Mouse (Mus musculus): ENCODE results near the gene Zfp617. TPM values are rescaled to one million over a fixed set of nuclear protein-coding genes. Genes with fewer than 3 reads are reported as not detected.
"Not testable (repeated sequence)": the region's sequence is repeated elsewhere in the genome, so short reads cannot be mapped to it uniquely, and the experiment has no call there.

Zfp617 gene
- polyA plus RNA-seq, 1 experiment from 2014 or later, result 37.8 TPM

DNA sequence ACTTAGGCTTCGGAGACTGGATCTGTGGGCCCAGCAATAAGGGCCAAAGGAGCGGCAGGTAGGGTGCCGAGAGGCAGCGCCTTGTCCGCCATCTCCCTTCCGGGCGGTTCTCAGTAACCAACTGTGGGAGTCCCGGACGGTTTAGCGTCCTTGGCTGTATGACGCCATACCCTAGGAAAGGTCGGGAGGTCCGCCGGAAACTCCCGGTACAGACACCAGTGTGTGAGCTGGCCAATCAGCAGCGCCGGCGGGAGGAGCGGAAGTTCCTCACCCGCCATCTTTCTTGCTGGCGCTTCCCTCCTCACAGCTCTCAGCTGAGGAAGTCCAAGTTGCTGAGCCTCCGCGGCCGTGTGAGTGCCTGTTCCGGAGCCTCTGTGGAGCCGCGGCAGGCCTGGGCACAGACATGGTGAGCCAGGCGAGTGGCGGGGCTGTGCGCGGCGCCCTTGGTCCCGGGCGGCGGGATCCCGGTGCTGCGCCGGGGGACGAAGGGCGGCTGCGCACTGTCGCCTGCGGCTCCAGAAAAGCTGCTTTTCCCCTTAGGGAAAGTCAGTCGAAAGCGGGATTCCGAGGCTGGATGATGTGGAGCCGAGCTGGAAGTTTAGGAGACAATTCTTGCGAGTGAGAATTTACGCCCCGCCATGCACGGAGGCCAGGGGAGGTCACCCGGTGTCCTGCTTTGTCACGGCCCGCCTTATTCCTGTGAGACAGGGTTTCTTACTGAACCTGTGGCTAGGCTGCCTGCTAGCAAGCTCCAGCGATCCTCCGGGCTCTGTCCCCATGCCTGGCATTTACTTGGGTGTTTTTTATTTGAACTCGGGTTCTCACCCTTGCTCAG lies 14.3 kb downstream of the Zfp617 start:
- Histone ChIP-seq H3K27ac (peak overlapping the region; percentile 96), H3K9ac (peak overlapping the region; percentile 90), H3K36me3 (replicated peaks; ENCODE audit: control insufficient read depth, insufficient read depth) (peaks cover 8% of the 10 kb centered on the region; the same call in 1 of the 2 replicates), H3K9me3 (ENCODE audit: control insufficient read depth, low read length) (no peaks in the 10 kb centered on the region), H3K4me1 (replicated peaks; ENCODE audit: control insufficient read depth, insufficient read depth, low read length) (peaks cover 11% of the 10 kb centered on the region), H3K27me3 (ENCODE audit: control insufficient read depth, insufficient read depth, low read length) (no peaks in the 10 kb centered on the region), H3K4me3 (replicated peaks; ENCODE audit: low read length) (peak overlapping the region; percentile 61), H3K4me2 (replicated peaks) (peak overlapping the region; percentile 81)
- ATAC-seq (ENCODE audit: low FRiP score) (peak; percentile 100), DNase-seq (ENCODE audit: low spot score) (peak; percentile 91)
- WGBS, result under 1% methylated on average over 57 of the region's 57 CpGs

GRCm38 (mm10) chr8:71925791-71926190 lies 17.4 kb downstream of the Zfp617 start:
- Histone ChIP-seq H3K36me3 (replicated peaks; ENCODE audit: control insufficient read depth, insufficient read depth) (peaks cover 25% of the 10 kb centered on the region), H3K27ac (no peak overlapping the region), H3K4me3 (replicated peaks; ENCODE audit: low read length) (no peak overlapping the region), H3K4me1 (replicated peaks; ENCODE audit: control insufficient read depth, insufficient read depth, low read length) (peaks cover 11% of the 10 kb centered on the region), H3K9me3 (ENCODE audit: control insufficient read depth, low read length) (no peaks in the 10 kb centered on the region), H3K27me3 (ENCODE audit: control insufficient read depth, insufficient read depth, low read length) (no peaks in the 10 kb centered on the region), H3K9ac (no peak overlapping the region), H3K4me2 (replicated peaks) (no peak overlapping the region)
- DNase-seq (ENCODE audit: low spot score) (no peak), ATAC-seq (ENCODE audit: low FRiP score) (no peak)
- WGBS, result 97% methylated on average over 5 of the region's 5 CpGs

- H3K4me3 ChIP-seq (replicated peaks; ENCODE audit: low read length), result no peak overlapping the region
- H3K27ac ChIP-seq, result no peak overlapping the region
- H3K27me3 ChIP-seq (ENCODE audit: control insufficient read depth, insufficient read depth, low read length), result no peaks in the 10 kb centered on the region
- ATAC-seq (ENCODE audit: low FRiP score) (no peak), DNase-seq (ENCODE audit: low spot score) (no peak)
- WGBS, result 100% methylated on average over 3 of the region's 3 CpGs
- H3K4me2 ChIP-seq (replicated peaks), result no peak overlapping the region
- H3K9ac ChIP-seq, result no peak overlapping the region
- peaks cover 11% of the 10 kb centered on the region for H3K4me1 ChIP-seq (replicated peaks; ENCODE audit: control insufficient read depth, insufficient read depth, low read length)
- peaks cover 33% of the 10 kb centered on the region for H3K36me3 ChIP-seq (replicated peaks; ENCODE audit: control insufficient read depth, insufficient read depth)
- H3K9me3 ChIP-seq (ENCODE audit: control insufficient read depth, low read length), result peaks cover 3% of the 10 kb centered on the region; the same call in 1 of the 2 replicates
These were observed 18.1 kb downstream of the Zfp617 start for GRCm38 (mm10) chr8:71926551-71926950.

DNA sequence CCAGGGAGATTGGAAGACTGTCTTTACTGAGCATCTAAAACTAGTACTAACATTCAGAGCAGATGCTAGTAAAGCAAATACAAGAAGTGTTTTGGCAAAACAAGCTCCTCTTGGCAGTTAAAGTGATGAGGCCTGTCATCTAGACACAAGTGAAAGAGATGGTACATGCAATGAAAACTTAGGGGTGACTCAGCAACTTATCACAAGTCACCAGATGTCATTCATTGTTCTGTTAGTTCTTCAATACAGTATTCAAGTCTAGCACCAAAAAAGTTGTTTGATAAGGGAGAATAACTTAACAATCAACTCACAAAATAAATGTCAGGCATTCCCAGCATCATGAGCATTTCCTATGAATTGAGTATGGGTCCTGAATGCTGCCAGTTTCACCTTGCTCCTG lies 19.3 kb downstream of the Zfp617 start:
- no peak for ATAC-seq (ENCODE audit: low FRiP score)
- H3K4me3 ChIP-seq (replicated peaks; ENCODE audit: low read length), result no peak overlapping the region
- no peak for DNase-seq (ENCODE audit: low spot score)
- peaks cover 5% of the 10 kb centered on the region; the same call in 1 of the 2 replicates for H3K9me3 ChIP-seq (ENCODE audit: control insufficient read depth, low read length)
- H3K27ac ChIP-seq, result no peak overlapping the region
- H3K36me3 ChIP-seq (replicated peaks; ENCODE audit: control insufficient read depth, insufficient read depth), result peaks cover 37% of the 10 kb centered on the region
- H3K4me2 ChIP-seq (replicated peaks), result no peak overlapping the region
- no peak overlapping the region for H3K9ac ChIP-seq
- H3K4me1 ChIP-seq (replicated peaks; ENCODE audit: control insufficient read depth, insufficient read depth, low read length), result peaks cover 11% of the 10 kb centered on the region
- no peaks in the 10 kb centered on the region for H3K27me3 ChIP-seq (ENCODE audit: control insufficient read depth, insufficient read depth, low read length)

DNA sequence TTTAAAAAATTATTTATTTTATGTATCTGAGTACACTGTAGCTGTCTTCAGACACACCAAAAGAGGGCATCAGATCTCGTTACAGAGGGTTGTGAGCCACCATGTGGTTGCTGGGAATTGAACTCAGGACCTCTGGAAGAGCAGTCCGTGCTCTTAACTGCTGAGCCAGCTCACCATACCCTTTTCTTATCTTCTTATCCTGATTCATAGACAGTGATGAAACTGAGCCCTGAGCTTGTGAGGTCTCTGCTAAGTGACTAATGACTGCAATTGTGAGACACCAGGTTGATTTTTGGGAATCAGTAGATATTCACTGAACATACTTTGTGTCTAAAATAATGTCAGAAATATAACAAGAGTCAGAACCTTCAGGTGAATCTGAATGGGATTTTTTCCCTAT lies 29.6 kb downstream of the Zfp617 start:
- not testable (repeated sequence) for H3K27me3 ChIP-seq (ENCODE audit: control insufficient read depth, insufficient read depth, low read length); ATAC-seq (ENCODE audit: low FRiP score); DNase-seq (ENCODE audit: low spot score); H3K4me1 ChIP-seq (replicated peaks; ENCODE audit: control insufficient read depth, insufficient read depth, low read length); H3K4me2 ChIP-seq (replicated peaks); H3K36me3 ChIP-seq (replicated peaks; ENCODE audit: control insufficient read depth, insufficient read depth); H3K9me3 ChIP-seq (ENCODE audit: control insufficient read depth, low read length); H3K9ac ChIP-seq; H3K4me3 ChIP-seq (replicated peaks; ENCODE audit: low read length); H3K27ac ChIP-seq
- WGBS, result 93% methylated on average over 2 of the region's 2 CpGs

GRCm38 (mm10) chr8:71940293-71941208 lies 32.1 kb downstream of the Zfp617 start:
- H3K36me3 ChIP-seq (replicated peaks; ENCODE audit: control insufficient read depth, insufficient read depth), result no peaks in the 10 kb centered on the region
- no peak overlapping the region for H3K27ac ChIP-seq
- DNase-seq (ENCODE audit: low spot score) (no peak), ATAC-seq (ENCODE audit: low FRiP score) (no peak)
- H3K9me3 ChIP-seq (ENCODE audit: control insufficient read depth, low read length), result no peaks in the 10 kb centered on the region
- no peak overlapping the region for H3K4me2 ChIP-seq (replicated peaks)
- no peaks in the 10 kb centered on the region for H3K27me3 ChIP-seq (ENCODE audit: control insufficient read depth, insufficient read depth, low read length)
- no peak overlapping the region for H3K4me3 ChIP-seq (replicated peaks; ENCODE audit: low read length)
- H3K9ac ChIP-seq, result no peak overlapping the region
- no peaks in the 10 kb centered on the region for H3K4me1 ChIP-seq (replicated peaks; ENCODE audit: control insufficient read depth, insufficient read depth, low read length)
- 81% methylated on average over 2 of the region's 2 CpGs for WGBS

DNA sequence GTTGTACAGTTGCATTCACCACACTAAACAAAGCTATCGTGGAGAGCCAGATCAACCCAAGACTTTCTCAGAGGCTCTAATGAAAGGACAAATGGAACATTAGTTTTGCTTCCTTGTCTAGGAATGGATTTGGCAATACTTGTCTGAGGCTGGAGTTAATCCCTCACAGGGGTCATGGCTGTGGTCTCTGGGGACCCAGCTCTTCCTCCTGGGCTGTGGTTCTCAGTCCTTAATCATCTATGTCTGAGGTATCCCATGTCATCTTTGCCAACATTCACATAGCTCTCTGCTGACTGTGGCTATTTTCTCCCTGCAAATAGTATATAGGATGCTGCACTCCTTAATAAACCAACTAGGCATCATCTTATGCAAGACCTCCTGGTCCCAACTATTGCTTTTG lies 33.3 kb downstream of the Zfp617 start:
- WGBS, result 88% methylated on average over 1 of the region's 1 CpGs
- Histone ChIP-seq H3K27ac (no peak overlapping the region), H3K27me3 (ENCODE audit: control insufficient read depth, insufficient read depth, low read length) (no peaks in the 10 kb centered on the region), H3K9me3 (ENCODE audit: control insufficient read depth, low read length) (no peaks in the 10 kb centered on the region), H3K4me2 (replicated peaks) (no peak overlapping the region), H3K36me3 (replicated peaks; ENCODE audit: control insufficient read depth, insufficient read depth) (no peaks in the 10 kb centered on the region), H3K4me1 (replicated peaks; ENCODE audit: control insufficient read depth, insufficient read depth, low read length) (no peaks in the 10 kb centered on the region), H3K4me3 (replicated peaks; ENCODE audit: low read length) (no peak overlapping the region), H3K9ac (no peak overlapping the region)
- no peak for ATAC-seq (ENCODE audit: low FRiP score)
- DNase-seq (ENCODE audit: low spot score), result no peak

- WGBS, result 88% methylated on average over 5 of the region's 5 CpGs
These were observed 40.2 kb downstream of the Zfp617 start for GRCm38 (mm10) chr8:71948624-71949023.

More at GRCm38 (mm10) chr8:71948624-71949023, 40.2 kb downstream of the Zfp617 start:
- no peak overlapping the region for H3K4me2 ChIP-seq (replicated peaks)
- DNase-seq (ENCODE audit: low spot score), result no peak
- H3K36me3 ChIP-seq (replicated peaks; ENCODE audit: control insufficient read depth, insufficient read depth), result 0 out of 2 replicates have a peak, but pooled peaks cover 5% of the 10 kb centered on the region
- no peaks in the 10 kb centered on the region for H3K27me3 ChIP-seq (ENCODE audit: control insufficient read depth, insufficient read depth, low read length)
- no peak overlapping the region for H3K4me3 ChIP-seq (replicated peaks; ENCODE audit: low read length)
- peaks cover 12% of the 10 kb centered on the region for H3K4me1 ChIP-seq (replicated peaks; ENCODE audit: control insufficient read depth, insufficient read depth, low read length)
- no peaks in the 10 kb centered on the region for H3K9me3 ChIP-seq (ENCODE audit: control insufficient read depth, low read length)
- ATAC-seq (ENCODE audit: low FRiP score), result no peak
- H3K27ac ChIP-seq, result no peak overlapping the region
- H3K9ac ChIP-seq, result no peak overlapping the region

Data from hindbrain, embryonic 14.5 days (tissue).